Mouse (Mus musculus) forebrain, embryonic 14.5 days (tissue): ENCODE results near the gene Grm1. TPM values are rescaled to one million over a fixed set of nuclear protein-coding genes. Genes with fewer than 3 reads are reported as not detected.

Experiments used
- ATAC-seq: fragments of 200-750 bp; cut with Nextera tagmentation; 2 replicates; pipeline ENCODE4 v1.8.0; 2017; ENCODE audit warnings: mild to moderate bottlenecking, moderate library complexity
- DNase-seq: peaks from one replicate; pipeline ENCODE4 v3.0.0-alpha.2; 2015; ENCODE audit warnings: low spot score
- H3K27ac ChIP-seq: fragments of 300-500 bp; sonication (generic); 2 replicates; pipeline ENCODE4 v1.5.1; 2014; ENCODE audit warnings: low read depth, mild to moderate bottlenecking, control low read depth, low read length, moderate library complexity
- H3K27me3 ChIP-seq: fragments of 300-500 bp; sonication (generic); replicated peaks from 2 replicates; pipeline ENCODE4 v1.6.1; 2014; ENCODE audit warnings: low read length, control low read depth, mixed read lengths; ENCODE audit not compliant: control insufficient read depth, insufficient read depth
- H3K36me3 ChIP-seq: fragments of 300-500 bp; sonication (generic); 2 replicates; pipeline ENCODE4 v1.6.1; 2014; ENCODE audit warnings: low read length, control low read depth; ENCODE audit not compliant: control insufficient read depth, insufficient read depth
- H3K4me1 ChIP-seq: fragments of 300-500 bp; sonication (generic); 2 replicates; pipeline ENCODE4 v1.6.1; 2014; ENCODE audit warnings: antibody characterized with exemption, low read length, control low read depth; ENCODE audit not compliant: control insufficient read depth, insufficient read depth
- H3K4me2 ChIP-seq: fragments of 300-500 bp; sonication (generic); 2 replicates; pipeline ENCODE4 v1.6.1; 2014; ENCODE audit warnings: mild to moderate bottlenecking, control low read depth, low read length
- H3K4me3 ChIP-seq: fragments of 300-500 bp; sonication (generic); 2 replicates; pipeline ENCODE4 v1.5.1; 2014; ENCODE audit warnings: low read depth, low read length, control low read depth
- H3K9ac ChIP-seq: fragments of 300-500 bp; sonication (generic); 2 replicates; pipeline ENCODE4 v1.6.1; 2014; ENCODE audit warnings: mild to moderate bottlenecking, low read length, control low read depth, moderate library complexity
- H3K9me3 ChIP-seq: fragments of 300-500 bp; sonication (generic); replicated peaks from 2 replicates; pipeline ENCODE4 v1.6.1; 2016; ENCODE audit warnings: low read length, control low read depth, mixed read lengths; ENCODE audit not compliant: control insufficient read depth
- WGBS: fragments of 180-500 bp; shearing (Covaris S2); extraction: QIAGEN DNeasy Blood & Tissue Kit; methylation state at CpG from one replicate; pipeline ENCODE4 v1.1.7; 2014; 5-methylcytosine and 5-hydroxymethylcytosine counted together
- polyA plus RNA-seq: library from polyadenylated mRNA; unstranded; fragments of >200 nt; fragmentation: Nextera tagmentation; extraction: Ambion mirVana; gene quantifications from 2 replicates; pipeline ENCODE4 v1.2.1, GENCODE M21; 2014

Gene Grm1
- polyA plus RNA-seq, 1 experiment from 2014 or later: 2.0 TPM

- H3K9me3 ChIP-seq: no peaks in the 10 kb centered on the region
- DNase-seq (no peak), ATAC-seq (no peak)
- no peak overlapping the region for H3K27ac ChIP-seq
- no peaks in the 10 kb centered on the region for H3K36me3 ChIP-seq
- 59% methylated on average over 1 of the region's 1 CpGs for WGBS
- H3K4me1 ChIP-seq: no peaks in the 10 kb centered on the region
- no peak overlapping the region for H3K4me3 ChIP-seq
- no peak overlapping the region for H3K4me2 ChIP-seq
- no peak overlapping the region for H3K9ac ChIP-seq
- H3K27me3 ChIP-seq: no peaks in the 10 kb centered on the region
Measured at GRCm38 (mm10) chr10:10700903-10701302, 381.3 kb downstream of the Grm1 start.

- DNase-seq (no peak), ATAC-seq (no peak)
- no peaks in the 10 kb centered on the region for H3K36me3 ChIP-seq
- H3K4me2 ChIP-seq: no peak overlapping the region
- H3K9ac ChIP-seq: no peak overlapping the region
- no peak overlapping the region for H3K4me3 ChIP-seq
- H3K9me3 ChIP-seq: no peaks in the 10 kb centered on the region
- H3K27ac ChIP-seq: no peak overlapping the region
- no peaks in the 10 kb centered on the region for H3K4me1 ChIP-seq
- H3K27me3 ChIP-seq: no peaks in the 10 kb centered on the region
- 83% methylated on average over 6 of the region's 6 CpGs for WGBS
Measured at GRCm38 (mm10) chr10:10697497-10697896, 384.7 kb downstream of the Grm1 start.

GRCm38 (mm10) chr10:10689668-10690223 lies 392.4 kb downstream of the Grm1 start:
- peak overlapping the region; percentile 59 for H3K9ac ChIP-seq
- H3K4me2 ChIP-seq: peak overlapping the region; percentile 79
- peak overlapping the region; percentile 39 for H3K4me3 ChIP-seq
- no peaks in the 10 kb centered on the region; the same call in 1 of the 2 replicates for H3K4me1 ChIP-seq
- H3K27me3 ChIP-seq: no peaks in the 10 kb centered on the region
- no peaks in the 10 kb centered on the region for H3K9me3 ChIP-seq
- ATAC-seq: peak; percentile 57; the same call in 1 of the 2 replicates
- no peaks in the 10 kb centered on the region for H3K36me3 ChIP-seq
- WGBS: 4% methylated on average over 11 of the region's 11 CpGs
- peak; percentile 1 for DNase-seq
- H3K27ac ChIP-seq: no peak overlapping the region

- 1% methylated on average over 35 of the region's 35 CpGs for WGBS
- H3K27ac ChIP-seq: no peak overlapping the region
- DNase-seq (peak; percentile 34), ATAC-seq (peak; percentile 63)
- H3K4me1 ChIP-seq: no peaks in the 10 kb centered on the region; the same call in 1 of the 2 replicates
- peak overlapping the region; percentile 59 for H3K9ac ChIP-seq
- H3K9me3 ChIP-seq: no peaks in the 10 kb centered on the region
- H3K4me2 ChIP-seq: peak overlapping the region; percentile 79
- no peaks in the 10 kb centered on the region for H3K27me3 ChIP-seq
- no peaks in the 10 kb centered on the region for H3K36me3 ChIP-seq
- peak overlapping the region; percentile 39 for H3K4me3 ChIP-seq
Measured at GRCm38 (mm10) chr10:10688907-10689667, 393.1 kb downstream of the Grm1 start.

- DNase-seq: no peak
- Histone ChIP-seq H3K4me1 (no peaks in the 10 kb centered on the region), H3K4me3 (no peak within 1 kb of the TSS), H3K27me3 (no peaks in the 10 kb centered on the region), H3K27ac (no peak within 1 kb of the TSS), H3K4me2 (no peak within 1 kb of the TSS), H3K9ac (no peak within 1 kb of the TSS), H3K9me3 (no peaks in the 10 kb centered on the region), H3K36me3 (no peaks in the 10 kb centered on the region)
- WGBS: 94% methylated on average over 1 of the region's 1 CpGs
- ATAC-seq: no peak
Measured at GRCm38 (mm10) chr10:10681048-10681447, 401.1 kb downstream of the Grm1 start, which contains the start of gene Gm10944. Gene Gm10944 (plus strand): TSS chr10:10681348.

- Histone ChIP-seq H3K27me3 (no peaks in the 10 kb centered on the region), H3K4me2 (no peak overlapping the region), H3K9ac (no peak overlapping the region), H3K4me1 (no peaks in the 10 kb centered on the region), H3K4me3 (no peak overlapping the region), H3K27ac (no peak overlapping the region), H3K36me3 (no peaks in the 10 kb centered on the region), H3K9me3 (no peaks in the 10 kb centered on the region)
- DNase-seq (no peak), ATAC-seq (no peak)
- WGBS: 80% methylated on average over 3 of the region's 3 CpGs
Measured at GRCm38 (mm10) chr10:10659976-10660375, 422.2 kb downstream of the Grm1 start.

- no peaks in the 10 kb centered on the region for H3K9me3 ChIP-seq
- H3K9ac ChIP-seq: no peak overlapping the region
- no peak overlapping the region for H3K4me2 ChIP-seq
- no peaks in the 10 kb centered on the region for H3K27me3 ChIP-seq
- WGBS: 89% methylated on average over 3 of the region's 3 CpGs
- H3K36me3 ChIP-seq: no peaks in the 10 kb centered on the region
- DNase-seq (no peak), ATAC-seq (no peak)
- no peak overlapping the region for H3K27ac ChIP-seq
- H3K4me1 ChIP-seq: no peaks in the 10 kb centered on the region
- H3K4me3 ChIP-seq: no peak overlapping the region
Measured at GRCm38 (mm10) chr10:10659161-10659560, 423.0 kb downstream of the Grm1 start.

- DNase-seq: no peak
- H3K27me3 ChIP-seq: no peaks in the 10 kb centered on the region
- 79% methylated on average over 4 of the region's 4 CpGs for WGBS
- H3K27ac ChIP-seq: no peak overlapping the region
- H3K4me3 ChIP-seq: no peak overlapping the region
- H3K9me3 ChIP-seq: no peaks in the 10 kb centered on the region
- no peaks in the 10 kb centered on the region for H3K4me1 ChIP-seq
- no peaks in the 10 kb centered on the region for H3K36me3 ChIP-seq
- no peak overlapping the region for H3K4me2 ChIP-seq
- ATAC-seq: no peak
- no peak overlapping the region for H3K9ac ChIP-seq
Measured at GRCm38 (mm10) chr10:10656621-10657020, 425.5 kb downstream of the Grm1 start.

GRCm38 (mm10) chr10:10655991-10656390 lies 426.2 kb downstream of the Grm1 start:
- DNase-seq (no peak), ATAC-seq (no peak)
- Histone ChIP-seq H3K4me1 (no peaks in the 10 kb centered on the region), H3K4me3 (no peak overlapping the region), H3K27ac (no peak overlapping the region), H3K36me3 (no peaks in the 10 kb centered on the region), H3K9ac (no peak overlapping the region), H3K27me3 (no peaks in the 10 kb centered on the region), H3K9me3 (no peaks in the 10 kb centered on the region), H3K4me2 (no peak overlapping the region)
